Mouse (Mus musculus): ENCODE results near the gene Vwf.

DNA sequence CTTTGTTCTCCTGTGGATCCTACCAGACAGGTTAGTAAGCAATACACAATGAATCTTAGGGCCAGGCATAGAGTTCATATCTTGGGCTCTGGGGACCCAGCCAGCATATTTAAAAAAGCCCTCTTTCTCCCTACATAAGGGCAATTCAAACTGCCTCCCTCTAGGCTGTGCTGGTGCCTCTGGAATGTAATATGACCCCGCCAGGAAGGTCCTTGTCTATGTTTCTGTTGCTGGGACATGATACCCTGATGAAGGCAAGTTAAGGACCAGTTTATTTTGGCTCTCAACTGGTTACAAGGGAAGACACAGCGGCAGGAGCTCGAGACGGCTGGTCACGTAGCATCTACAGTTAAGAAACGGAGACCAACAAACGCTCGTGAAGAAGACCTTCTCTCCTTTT, 12.3 kb downstream of the Vwf start:
- TF ChIP-seq POLR2A (IDR thresholded peaks at IDR 0.05; ENCODE audit: insufficient read length, low read depth) (no peak), E2F4 (IDR thresholded peaks at IDR 0.05; ENCODE audit: insufficient read depth) (no peak), USF1 (IDR thresholded peaks at IDR 0.05; ENCODE audit: low read depth) (no peak), MYOD1 (IDR thresholded peaks at IDR 0.05; ENCODE audit: control insufficient read depth in 1 of 3, insufficient read length in 2 of 3, low read depth in 2 of 3) (no peak), REST (IDR thresholded peaks at IDR 0.05; ENCODE audit: insufficient read depth, insufficient read length) (no peak)

Data from myocyte (in vitro differentiated cells).